Mouse (Mus musculus) embryonic fibroblast, embryonic 13.5 days (primary cell): Measurements from ENCODE around the gene Qrich1.

ENCODE experiments used
- CTCF ChIP-seq: IDR thresholded peaks from 2 replicates; pipeline ENCODE4 v1.5.1; 2011; ENCODE audit warnings: mild to moderate bottlenecking, control low read depth, low read length, moderate library complexity, borderline replicate concordance; ENCODE audit not compliant: insufficient read depth
- POLR2A ChIP-seq: IDR thresholded peaks from 2 replicates; pipeline ENCODE4 v1.6.1; 2011; ENCODE audit warnings: low read depth, mild to moderate bottlenecking, control low read depth, low read length, moderate library complexity

DNA sequence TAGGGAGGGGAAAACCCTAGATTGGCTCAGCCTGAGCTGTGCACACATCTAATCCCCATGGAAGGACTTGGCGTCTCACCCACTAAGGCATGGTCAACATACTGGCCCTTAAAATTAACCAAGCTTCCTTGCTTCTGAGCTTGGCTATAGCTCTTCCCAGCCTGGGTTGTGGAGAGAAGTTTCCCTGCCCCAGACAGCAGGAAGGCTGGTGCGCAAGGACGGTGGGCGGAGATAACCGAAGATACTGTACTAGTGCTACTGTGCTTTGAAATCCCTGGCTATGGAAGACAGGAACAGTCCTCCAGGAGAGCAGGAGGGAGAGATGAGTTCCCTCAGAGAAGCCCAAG is 62.7 kb downstream of the Qrich1 start:
- TF ChIP-seq CTCF, result no peak
- TF ChIP-seq POLR2A, result no peak
